Mouse (Mus musculus): ENCODE data around the gene Jakmip3.

DNA sequence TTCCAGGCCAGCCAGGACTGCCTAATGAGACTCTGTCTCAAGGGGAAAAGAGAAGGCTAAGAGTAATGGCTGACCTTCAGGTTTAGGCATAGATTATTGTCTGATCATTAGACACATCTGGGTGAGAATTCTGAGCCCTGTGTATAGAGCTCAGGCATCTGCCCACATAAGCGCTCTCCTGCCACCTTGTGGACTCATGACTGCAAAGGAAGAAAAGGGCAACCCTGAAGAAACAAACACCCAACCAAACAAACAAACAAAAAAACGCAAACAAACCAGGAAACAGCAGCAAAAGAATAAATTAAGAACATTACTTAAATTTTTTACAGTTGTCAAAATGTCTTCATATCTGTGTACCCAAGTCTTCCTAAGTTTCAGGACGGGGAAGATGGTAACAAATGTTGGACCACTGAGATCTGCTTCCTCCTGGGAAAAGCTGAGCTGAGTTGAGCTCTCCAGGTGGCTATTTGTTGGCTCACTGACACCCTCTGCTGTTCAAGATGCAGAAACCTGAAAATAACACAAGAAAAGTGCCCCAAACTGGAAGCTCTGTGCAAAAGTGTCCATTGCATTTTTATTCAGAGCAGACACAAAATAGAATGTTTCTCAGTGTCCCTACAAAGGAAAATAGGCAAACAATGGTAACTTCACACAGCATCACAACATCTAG is 16.6 kb upstream of the Jakmip3 start:
- TF ChIP-seq POLR2A (IDR thresholded peaks at IDR 0.05; ENCODE audit: borderline replicate concordance, low read depth, low read length) (no peak), CTCF (IDR thresholded peaks at IDR 0.05; ENCODE audit: low read depth, low read length) (0 out of 2 replicates have a peak, but pooled peaks have one; percentile 18)

Data from bone marrow macrophage, adult 2 months (primary cell).